Mouse (Mus musculus): ENCODE data around the gene Bglap2. TPM values are rescaled to one million over a fixed set of nuclear protein-coding genes. Genes with fewer than 3 reads are reported as not detected.

Bglap2 gene
- polyA plus RNA-seq (2012; rRNA removed; ENCODE audit: low replicate concordance): not detected in 2 replicates

GRCm38 (mm10) chr3:88378599-88378998 is at the start of gene Bglap2:
Gene Bglap2, minus strand, starts transcription at chr3:88378699.

GRCm38 (mm10) chr3:88424605-88425329 is 46.3 kb upstream of the Bglap2 start, which contains the start of gene Slc25a44:
Gene Slc25a44, minus strand, starts transcription at chr3:88425139.

GRCm38 (mm10) chr3:88409741-88410644 is 31.5 kb upstream of the Bglap2 start, which contains the start of gene Pmf1:
Gene Pmf1, minus strand, starts transcription at chr3:88410331.

GRCm38 (mm10) chr3:88384364-88384763 is 5.9 kb upstream of the Bglap2 start, which contains the start of gene Bglap:
Gene Bglap, minus strand, starts transcription at chr3:88384464.

GRCm38 (mm10) chr3:88372643-88373042 is 5.9 kb downstream of the Bglap2 start, which contains the start of gene Bglap3:
Gene Bglap3, minus strand, starts transcription at chr3:88372743.

GRCm38 (mm10) chr3:88364337-88364736 is 14.2 kb downstream of the Bglap2 start, which contains the start of gene Paqr6:
Gene Paqr6, plus strand, starts transcription at chr3:88364584.

GRCm38 (mm10) chr3:88336058-88337013 is 42.2 kb downstream of the Bglap2 start, which contains the start of the genes Tmem79 and Smg5:
Gene Tmem79, minus strand, starts transcription at chr3:88336148.
Gene Smg5, plus strand, starts transcription at chr3:88336260.

Other genes with a start within 250 kb of the Bglap2 start
- gene Mef2d, start 236.3 kb downstream of the Bglap2 start, polyA plus RNA-seq (2012; rRNA removed; ENCODE audit: low replicate concordance): 100 and 138 TPM in 2 replicates
- 2.0 and 2.6 TPM in 2 replicates for gene Rhbg, start 124.0 kb downstream of the Bglap2 start, polyA plus RNA-seq (2012; rRNA removed; ENCODE audit: low replicate concordance)
- gene Gm38392, start 91.5 kb downstream of the Bglap2 start, polyA plus RNA-seq (2012; rRNA removed; ENCODE audit: low replicate concordance): 0.19 and 0.33 TPM in 2 replicates
- gene Tsacc, start 81.7 kb downstream of the Bglap2 start, polyA plus RNA-seq (2012; rRNA removed; ENCODE audit: low replicate concordance): 1.7 and 6.5 TPM in 2 replicates
- 76.3 and 150 TPM in 2 replicates for gene Cct3, start 81.6 kb downstream of the Bglap2 start, polyA plus RNA-seq (2012; rRNA removed; ENCODE audit: low replicate concordance)
- 192 and 236 TPM in 2 replicates for gene Glmp, start 53.7 kb downstream of the Bglap2 start, polyA plus RNA-seq (2012; rRNA removed; ENCODE audit: low replicate concordance)
- gene Tmem79, start 42.6 kb downstream of the Bglap2 start, polyA plus RNA-seq (2012; rRNA removed; ENCODE audit: low replicate concordance): 50.4 and 56.7 TPM in 2 replicates
- 70.8 and 88.2 TPM in 2 replicates for gene Smg5, start 42.4 kb downstream of the Bglap2 start, polyA plus RNA-seq (2012; rRNA removed; ENCODE audit: low replicate concordance)
- gene Paqr6, start 14.1 kb downstream of the Bglap2 start, polyA plus RNA-seq (2012; rRNA removed; ENCODE audit: low replicate concordance): 28.9 and 30.2 TPM in 2 replicates
- gene Bglap3, start 6.0 kb downstream of the Bglap2 start, polyA plus RNA-seq (2012; rRNA removed; ENCODE audit: low replicate concordance): 8.9 and 9.9 TPM in 2 replicates
- 0.55 TPM in 1 of 2 replicates, not detected in the other for gene Bglap, start 5.8 kb upstream of the Bglap2 start, polyA plus RNA-seq (2012; rRNA removed; ENCODE audit: low replicate concordance)
- gene Pmf1, start 31.6 kb upstream of the Bglap2 start, polyA plus RNA-seq (2012; rRNA removed; ENCODE audit: low replicate concordance): 50.2 and 72.9 TPM in 2 replicates
- 49.5 and 78.7 TPM in 2 replicates for gene Slc25a44, start 46.4 kb upstream of the Bglap2 start, polyA plus RNA-seq (2012; rRNA removed; ENCODE audit: low replicate concordance)
- gene Sema4a, start 82.5 kb upstream of the Bglap2 start, polyA plus RNA-seq (2012; rRNA removed; ENCODE audit: low replicate concordance): 118 and 144 TPM in 2 replicates
- gene Lmna, start 131.3 kb upstream of the Bglap2 start, polyA plus RNA-seq (2012; rRNA removed; ENCODE audit: low replicate concordance): 226 and 360 TPM in 2 replicates
- gene Mex3a, start 153.7 kb upstream of the Bglap2 start, polyA plus RNA-seq (2012; rRNA removed; ENCODE audit: low replicate concordance): 2.5 and 3.5 TPM in 2 replicates
- 37.9 TPM in 2 replicates for gene Rab25, start 169.6 kb upstream of the Bglap2 start, polyA plus RNA-seq (2012; rRNA removed; ENCODE audit: low replicate concordance)
- gene Lamtor2, start 174.4 kb upstream of the Bglap2 start, polyA plus RNA-seq (2012; rRNA removed; ENCODE audit: low replicate concordance): 121 and 137 TPM in 2 replicates
- gene Ubqln4, start 175.1 kb upstream of the Bglap2 start, polyA plus RNA-seq (2012; rRNA removed; ENCODE audit: low replicate concordance): 65.3 and 82.9 TPM in 2 replicates
- gene Ssr2, start 197.2 kb upstream of the Bglap2 start, polyA plus RNA-seq (2012; rRNA removed; ENCODE audit: low replicate concordance): 135 and 181 TPM in 2 replicates
- 79.4 and 105 TPM in 2 replicates for gene Arhgef2, start 227.3 kb upstream of the Bglap2 start, polyA plus RNA-seq (2012; rRNA removed; ENCODE audit: low replicate concordance)